Mouse (Mus musculus) intestine, postnatal 0 days (tissue): ENCODE data around the gene Psme4. TPM values are rescaled to one million over a fixed set of nuclear protein-coding genes. Genes with fewer than 3 reads are reported as not detected.
A peak's percentile ranks its signal among the peaks of the same experiment; 100 is the strongest.

Source experiments
- ATAC-seq: fragments of 200-750 bp; cut with Nextera tagmentation; 2 replicates; pipeline ENCODE4 v1.8.0; 2017; ENCODE audit warnings: mild to moderate bottlenecking, moderate TSS enrichment, moderate library complexity
- H3K27ac ChIP-seq: fragments of 300-500 bp; sonication (generic); 2 replicates; pipeline ENCODE4 v1.5.1; 2014; ENCODE audit warnings: mild to moderate bottlenecking, low read depth, low read length, moderate library complexity
- H3K27me3 ChIP-seq: fragments of 300-500 bp; sonication (generic); replicated peaks from 2 replicates; pipeline ENCODE4 v1.6.1; 2014; ENCODE audit warnings: low read length, mixed read lengths; ENCODE audit not compliant: control insufficient read depth, insufficient read depth
- H3K36me3 ChIP-seq: fragments of 300-500 bp; sonication (generic); 2 replicates; pipeline ENCODE4 v1.6.1; 2014; ENCODE audit warnings: mild to moderate bottlenecking, moderate library complexity; ENCODE audit not compliant: control insufficient read depth, insufficient read depth
- H3K4me1 ChIP-seq: fragments of 300-500 bp; sonication (generic); replicated peaks from 2 replicates; pipeline ENCODE4 v1.6.1; 2014; ENCODE audit warnings: antibody characterized with exemption, low read length, mixed read lengths; ENCODE audit not compliant: control insufficient read depth, insufficient read depth
- H3K4me2 ChIP-seq: fragments of 300-500 bp; sonication (generic); replicated peaks from 2 replicates; pipeline ENCODE4 v1.6.1; 2014; ENCODE audit warnings: low read depth, mild to moderate bottlenecking, moderate library complexity
- H3K4me3 ChIP-seq: fragments of 300-500 bp; sonication (generic); 2 replicates; pipeline ENCODE4 v1.5.1; 2014; ENCODE audit warnings: low read depth, low read length
- H3K9ac ChIP-seq: fragments of 300-500 bp; sonication (generic); 2 replicates; pipeline ENCODE4 v1.6.1; 2014; ENCODE audit warnings: mild to moderate bottlenecking, low read depth, low read length
- H3K9me3 ChIP-seq: fragments of 300-500 bp; sonication (generic); 2 replicates; pipeline ENCODE4 v1.6.1; 2016; ENCODE audit warnings: mixed run types; ENCODE audit not compliant: control insufficient read depth
- CTCF ChIP-seq: sonication (generic); IDR thresholded peaks from 2 replicates; pipeline ENCODE4 v1.5.1; 2016; ENCODE audit warnings: low read depth, mild to moderate bottlenecking, control low read depth, antibody characterized with exemption, moderate library complexity
- WGBS: fragments of 180-500 bp; shearing (Covaris S2); extraction: QIAGEN DNeasy Blood & Tissue Kit; methylation state at CpG from one replicate; pipeline ENCODE4 v1.1.7; 2014; 5-methylcytosine and 5-hydroxymethylcytosine counted together
- polyA plus RNA-seq: library from polyadenylated mRNA; unstranded; fragments of >200 nt; fragmentation: Nextera tagmentation; extraction: Ambion mirVana; gene quantifications from 2 replicates; pipeline ENCODE4 v1.2.1, GENCODE M21; 2015

Psme4 gene
- polyA plus RNA-seq: 13.5 and 13.8 TPM in 2 replicates

DNA sequence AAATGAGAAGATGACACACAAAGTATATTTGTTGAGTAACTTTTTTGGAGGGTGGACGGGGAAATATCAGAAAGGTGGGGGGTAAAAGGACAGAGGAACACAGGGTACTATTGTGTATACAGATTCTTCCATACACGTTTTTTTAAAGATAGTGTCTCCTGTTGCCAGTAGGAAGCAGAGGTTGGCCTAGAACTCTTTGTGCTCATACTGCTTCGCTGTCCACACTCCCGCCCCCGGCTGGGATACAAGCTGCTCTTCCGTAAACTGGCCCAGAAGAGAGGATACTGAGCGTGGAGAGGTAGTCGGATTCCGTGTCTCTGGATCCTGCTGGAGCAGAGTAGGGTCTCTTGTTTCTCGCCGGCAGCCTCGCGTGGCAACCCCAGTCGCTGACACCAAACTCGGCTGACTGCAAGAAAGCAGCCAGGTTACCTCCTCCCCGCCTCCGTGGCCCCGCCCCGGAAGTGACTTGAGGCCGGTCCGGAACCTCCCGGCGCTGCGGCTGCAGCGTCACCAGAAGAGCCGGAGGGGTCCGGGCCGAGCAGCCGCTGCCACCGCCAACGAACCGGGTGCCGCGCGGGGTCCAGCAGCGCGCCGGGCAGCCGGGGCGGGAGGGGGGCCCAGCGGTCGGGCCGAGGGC lies at the start of gene Psme4:
Gene Psme4, plus strand, starts transcription at position 460 of the 637 bp plus-strand sequence.
- peak within 1 kb of the TSS; percentile 100 for H3K4me3 ChIP-seq
- H3K4me1 ChIP-seq: 0 out of 2 replicates have a peak, but pooled peaks cover 3% of the 10 kb centered on the region
- TF ChIP-seq CTCF: 0 out of 2 replicates have a peak, but pooled peaks have one; percentile 6
- peak within 1 kb of the TSS; percentile 96 for H3K27ac ChIP-seq
- H3K4me2 ChIP-seq: peak within 1 kb of the TSS; percentile 68
- no peaks in the 10 kb centered on the region for H3K9me3 ChIP-seq
- H3K9ac ChIP-seq: peak within 1 kb of the TSS; percentile 99
- no peaks in the 10 kb centered on the region for H3K36me3 ChIP-seq
- peak; percentile 98 for ATAC-seq
- WGBS: 2% methylated on average over 36 of the region's 43 CpGs
- no peaks in the 10 kb centered on the region for H3K27me3 ChIP-seq

DNA sequence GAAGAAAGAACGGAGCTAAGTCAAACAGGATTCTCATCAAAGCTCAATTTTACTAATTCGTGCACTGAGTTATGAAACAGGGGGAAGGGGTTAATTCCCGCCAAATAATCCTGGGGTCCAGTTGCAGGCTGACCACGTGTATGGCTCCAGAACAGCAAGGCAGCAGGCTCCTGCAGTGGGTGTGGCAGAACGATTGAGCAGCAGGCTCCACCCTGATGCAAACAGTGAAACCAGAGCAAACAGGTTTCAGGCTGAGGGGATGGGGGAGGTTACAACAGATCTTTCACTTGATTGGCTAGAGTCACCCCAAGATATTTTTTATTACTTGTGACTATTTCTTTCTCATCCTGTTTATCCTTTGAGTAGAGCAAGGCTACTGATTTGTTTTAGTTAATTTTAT lies 48.1 kb upstream of the Psme4 start:
- no peak for ATAC-seq
- no peaks in the 10 kb centered on the region for H3K27me3 ChIP-seq

DNA sequence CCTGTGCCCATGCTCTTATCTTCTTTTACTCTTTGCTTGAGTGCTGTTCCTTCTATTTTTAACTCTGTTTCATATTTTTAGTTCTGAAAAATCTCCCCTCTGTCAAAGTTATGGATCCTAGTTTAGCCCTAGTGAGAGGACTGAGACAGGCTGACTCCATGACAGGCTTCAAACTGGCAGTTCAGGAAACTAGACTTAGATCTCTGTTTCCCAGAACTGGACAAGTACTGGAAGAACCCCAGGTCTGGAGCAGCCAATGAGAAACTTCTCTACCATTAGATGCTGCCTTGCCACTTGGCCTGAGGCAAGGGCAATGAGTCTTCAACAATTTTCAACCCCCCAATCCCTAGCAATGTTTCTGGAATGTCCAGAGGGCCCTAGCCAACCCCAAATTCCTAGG lies 40.8 kb upstream of the Psme4 start:
- no peaks in the 10 kb centered on the region for H3K36me3 ChIP-seq
- H3K9ac ChIP-seq: no peak overlapping the region
- no peaks in the 10 kb centered on the region for H3K4me1 ChIP-seq
- ATAC-seq: no peak
- no peak overlapping the region for H3K4me2 ChIP-seq
- no peaks in the 10 kb centered on the region for H3K27me3 ChIP-seq
- TF ChIP-seq CTCF: no peak
- no peak overlapping the region for H3K27ac ChIP-seq
- H3K4me3 ChIP-seq: no peak overlapping the region
- H3K9me3 ChIP-seq: no peaks in the 10 kb centered on the region

More for the DNA sequence above, 48.1 kb upstream of the Psme4 start:
- H3K9ac ChIP-seq: no peak overlapping the region
- no peak for TF ChIP-seq CTCF
- H3K4me3 ChIP-seq: no peak overlapping the region
- no peaks in the 10 kb centered on the region for H3K36me3 ChIP-seq
- H3K9me3 ChIP-seq: no peaks in the 10 kb centered on the region
- no peaks in the 10 kb centered on the region for H3K4me1 ChIP-seq
- H3K4me2 ChIP-seq: no peak overlapping the region
- 49% methylated on average over 5 of the region's 5 CpGs for WGBS
- H3K27ac ChIP-seq: no peak overlapping the region

DNA sequence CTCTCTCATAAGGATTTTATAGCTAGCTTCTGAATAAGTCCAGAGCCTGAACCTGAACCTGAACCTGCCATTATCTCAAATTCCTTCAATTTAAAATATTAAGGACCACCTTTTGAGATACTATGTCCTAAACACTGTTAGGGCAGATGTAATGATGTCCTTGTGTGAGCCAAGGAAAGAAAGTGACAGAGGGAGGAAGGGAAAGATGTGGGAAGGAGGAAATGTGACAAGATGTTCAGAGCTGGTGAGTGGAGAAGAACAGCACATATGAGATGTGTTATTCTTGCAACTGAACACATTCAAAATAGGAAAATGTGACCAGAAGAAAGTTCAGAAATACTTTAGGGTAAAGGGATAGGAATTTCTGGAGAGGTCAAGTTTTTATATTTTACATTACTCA lies 38.1 kb upstream of the Psme4 start:
- H3K27me3 ChIP-seq: no peaks in the 10 kb centered on the region
- no peak for ATAC-seq

DNA sequence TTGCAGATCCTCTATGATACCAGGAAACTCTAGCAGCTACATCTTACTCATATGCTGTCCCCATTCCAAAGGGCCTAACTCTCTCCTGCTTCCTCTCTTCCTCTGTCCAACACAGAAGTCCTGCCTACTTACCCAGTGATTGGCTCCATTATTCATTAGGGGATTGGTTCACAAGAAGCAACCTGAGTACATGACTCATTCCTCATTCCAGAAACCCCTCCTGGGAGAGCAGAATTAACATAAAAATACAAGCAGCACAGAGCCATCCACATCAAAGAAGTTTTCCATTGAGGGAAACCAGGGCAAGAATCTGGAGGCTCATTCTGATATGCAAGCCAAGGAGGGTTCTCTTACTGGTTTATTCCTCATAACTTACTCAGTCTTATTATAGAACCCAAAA lies 27.5 kb upstream of the Psme4 start:
- no peaks in the 10 kb centered on the region for H3K27me3 ChIP-seq
- no peak overlapping the region for H3K9ac ChIP-seq
- H3K36me3 ChIP-seq: no peaks in the 10 kb centered on the region
- no peak for ATAC-seq
- no peaks in the 10 kb centered on the region for H3K9me3 ChIP-seq
- no peak overlapping the region for H3K4me2 ChIP-seq
- no peaks in the 10 kb centered on the region for H3K4me1 ChIP-seq
- no peak overlapping the region for H3K27ac ChIP-seq
- TF ChIP-seq CTCF: no peak
- H3K4me3 ChIP-seq: no peak overlapping the region

More for the DNA sequence above, 38.1 kb upstream of the Psme4 start:
- Histone ChIP-seq H3K9me3 (no peaks in the 10 kb centered on the region), H3K4me3 (no peak overlapping the region), H3K9ac (no peak overlapping the region), H3K36me3 (no peaks in the 10 kb centered on the region), H3K4me2 (no peak overlapping the region), H3K4me1 (no peaks in the 10 kb centered on the region), H3K27ac (no peak overlapping the region)
- TF ChIP-seq CTCF: no peak

DNA sequence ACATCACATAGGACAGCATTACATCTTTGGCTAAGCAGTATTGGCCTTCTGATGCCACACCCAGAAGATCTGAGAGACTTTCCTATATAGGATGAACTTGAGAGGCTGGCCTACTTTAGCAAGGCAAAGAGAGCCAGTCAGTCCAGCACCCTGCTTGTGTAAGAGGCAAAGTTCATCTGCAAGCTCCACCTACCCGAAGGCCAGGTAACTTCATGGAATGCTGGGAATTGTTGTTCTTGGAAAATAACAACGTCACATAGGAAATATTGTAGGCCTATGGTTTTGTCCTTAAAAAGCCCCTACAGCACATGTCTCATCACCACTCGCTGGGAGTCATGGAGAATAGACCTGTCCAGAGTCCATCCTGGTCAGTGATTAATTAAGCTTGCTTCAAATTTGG lies 22.6 kb upstream of the Psme4 start:
- no peak for ATAC-seq
- no peak for TF ChIP-seq CTCF
- 81% methylated on average over 3 of the region's 3 CpGs for WGBS

More for the DNA sequence above, 22.6 kb upstream of the Psme4 start:
- no peak overlapping the region for H3K4me3 ChIP-seq
- H3K4me1 ChIP-seq: no peaks in the 10 kb centered on the region
- no peaks in the 10 kb centered on the region for H3K27me3 ChIP-seq
- no peak overlapping the region for H3K4me2 ChIP-seq
- no peak overlapping the region for H3K9ac ChIP-seq
- no peaks in the 10 kb centered on the region for H3K36me3 ChIP-seq
- H3K9me3 ChIP-seq: no peaks in the 10 kb centered on the region
- H3K27ac ChIP-seq: no peak overlapping the region
